Mouse (Mus musculus): ENCODE measurements around the gene Ccdc159.

- TF ChIP-seq POLR2A (IDR thresholded peaks at IDR 0.05; ENCODE audit: borderline replicate concordance, extremely low read depth, low read depth, low read length) (no peak), CTCF (IDR thresholded peaks at IDR 0.05; ENCODE audit: insufficient read depth, low read length) (peak; percentile 45; the same call in 1 of the 2 replicates)
These were observed 23.1 kb downstream of the Ccdc159 start for GRCm38 (mm10) chr9:21950322-21950721.

All from lung, adult 2 months (tissue).